Mouse (Mus musculus): ENCODE data around the gene Zbtb4.

GRCm38 (mm10) chr11:69763551-69763950 lies 2.2 kb upstream of the Zbtb4 start:
- peak; percentile 33; the same call in 1 of the 2 replicates for TF ChIP-seq CTCF (IDR thresholded peaks at IDR 0.05; ENCODE audit: extremely low read depth, insufficient read length, insufficient replicate concordance, low read depth, low read length)
- TF ChIP-seq POLR2A (IDR thresholded peaks at IDR 0.05; ENCODE audit: low read depth, low read length) = no peak
